Mouse (Mus musculus) CH12.LX (cell line): Measurements from ENCODE around the gene Ostm1. TPM values are rescaled to one million over a fixed set of nuclear protein-coding genes. Genes with fewer than 3 reads are reported as not detected.

Experiments used
- DNase-seq: peaks from one replicate; pipeline ENCODE4 v3.0.0-alpha.2; 2013; ENCODE audit errors: extremely low read depth
- H3K27ac ChIP-seq: 2 replicates; pipeline ENCODE4 v1.5.1; 2012; ENCODE audit warnings: low read depth, mild to moderate bottlenecking, control low read depth, moderate library complexity; ENCODE audit not compliant: insufficient read depth
- H3K27me3 ChIP-seq: replicated peaks from 2 replicates; pipeline ENCODE3; 2012; ENCODE audit warnings: inconsistent platforms
- H3K36me3 ChIP-seq, 2 experiments: replicated peaks in 1 of 2; 2 replicates each; pipeline versions ENCODE3 to v1.6.1; 2012; ENCODE audit warnings: inconsistent platforms in 1 of 2, low read length in 1 of 2, mild to moderate bottlenecking in 1 of 2, mixed read lengths in 1 of 2, moderate library complexity in 1 of 2; ENCODE audit not compliant: control insufficient read depth in 1 of 2, insufficient read depth in 1 of 2
- H3K4me1 ChIP-seq, 2 experiments: 2 replicates each; pipeline ENCODE4 v1.6.1; 2012; ENCODE audit warnings: inconsistent platforms in 1 of 2, moderate library complexity in 1 of 2; ENCODE audit not compliant: insufficient read depth in 2 of 2, control insufficient read depth in 1 of 2
- H3K4me2 ChIP-seq: 2 replicates; pipeline ENCODE4 v1.6.1; 2012; ENCODE audit warnings: low read depth, mild to moderate bottlenecking, control low read depth; ENCODE audit not compliant: poor library complexity, insufficient read depth, severe bottlenecking
- H3K4me3 ChIP-seq, 3 experiments: fragments of 150-350 bp in 1 of 3; sonication (generic) in 1 of 3; replicated peaks in 1 of 3; 2 replicates each; pipeline versions ENCODE3 to v1.5.1; 2011 to 2012; ENCODE audit warnings: low read depth in 2 of 3, low read length in 2 of 3, mild to moderate bottlenecking in 2 of 3, moderate library complexity in 2 of 3, control low read depth in 1 of 3, improper control_type of control experiment in 1 of 3, inconsistent platforms in 1 of 3, mixed read lengths in 1 of 3; ENCODE audit not compliant: poor library complexity in 1 of 3
- H3K79me2 ChIP-seq: replicated peaks from 2 replicates; pipeline ENCODE4 v1.6.1; 2012; ENCODE audit warnings: mild to moderate bottlenecking, moderate library complexity; ENCODE audit not compliant: control insufficient read depth, poor library complexity, insufficient read depth, severe bottlenecking; ENCODE audit errors: extremely low read depth
- H3K9ac ChIP-seq: 2 replicates; pipeline ENCODE4 v1.6.1; 2012; ENCODE audit warnings: low read depth, mild to moderate bottlenecking, control low read depth, moderate library complexity; ENCODE audit not compliant: insufficient read depth
- H3K9me3 ChIP-seq: replicated peaks from 2 replicates; pipeline ENCODE3; 2012; ENCODE audit warnings: low read length, inconsistent platforms, mixed read lengths
- BHLHE40 ChIP-seq: IDR thresholded peaks from 2 replicates; pipeline ENCODE4 v1.6.1; 2011; ENCODE audit warnings: mild to moderate bottlenecking, low read depth, low read length, improper control_type of control experiment
- CHD2 ChIP-seq: IDR thresholded peaks from 2 replicates; pipeline ENCODE4 v1.6.1; 2011; ENCODE audit warnings: low read length, improper control_type of control experiment
- JUN ChIP-seq: IDR thresholded peaks from 2 replicates; pipeline ENCODE4 v1.6.1; 2011; ENCODE audit warnings: low read depth, mild to moderate bottlenecking, low read length, improper control_type of control experiment, moderate library complexity; ENCODE audit not compliant: insufficient read depth
- JUND ChIP-seq: conservative IDR thresholded peaks from 2 replicates; pipeline ENCODE4 v1.6.1; 2011; ENCODE audit warnings: low read depth, low read length, improper control_type of control experiment
- MAFK ChIP-seq: IDR thresholded peaks from 2 replicates; pipeline ENCODE4 v1.6.1; 2011; ENCODE audit warnings: low read length, improper control_type of control experiment; ENCODE audit not compliant: insufficient replicate concordance
- NELFE ChIP-seq: IDR thresholded peaks from 2 replicates; pipeline ENCODE4 v1.6.1; 2011; ENCODE audit warnings: low read depth, low read length, improper control_type of control experiment
- NRF1 ChIP-seq: IDR thresholded peaks from 2 replicates; pipeline ENCODE4 v1.6.1; 2014; ENCODE audit warnings: low read depth, mild to moderate bottlenecking, inconsistent platforms, low read length, improper control_type of control experiment, moderate library complexity
- TBP ChIP-seq: conservative IDR thresholded peaks from 2 replicates; pipeline ENCODE4 v1.6.1; 2011; ENCODE audit warnings: low read depth, low read length, improper control_type of control experiment
- TCF12 ChIP-seq: IDR thresholded peaks from 2 replicates; pipeline ENCODE4 v1.6.1; 2014; ENCODE audit warnings: low read depth, mild to moderate bottlenecking, inconsistent platforms, low read length, improper control_type of control experiment
- UBTF ChIP-seq: IDR thresholded peaks from 2 replicates; pipeline ENCODE4 v1.6.1; 2012; ENCODE audit warnings: low read depth, mild to moderate bottlenecking, inconsistent platforms, low read length, improper control_type of control experiment, moderate library complexity
- USF1 ChIP-seq: IDR thresholded peaks from 2 replicates; pipeline ENCODE4 v1.6.1; 2014; ENCODE audit warnings: low read depth, mild to moderate bottlenecking, inconsistent platforms, low read length, improper control_type of control experiment
- ZNF384 ChIP-seq: IDR thresholded peaks from 2 replicates; pipeline ENCODE4 v1.6.1; 2012; ENCODE audit warnings: low read depth, low read length, improper control_type of control experiment, inconsistent platforms
- dilution Hi-C: fragments of 300-500 bp; cut with MboI; formaldehyde crosslinking; loops from 2 replicates; pipeline ENCODE4 v1.14.3; 2020; ENCODE audit warnings: low sequenced_read_pairs; ENCODE audit not compliant: extremely low pct_unique_long_range_greater_than_20kb, extremely low pct_ligation_motif_present
- in situ Hi-C: fragments of 300-500 bp; cut with MboI; formaldehyde crosslinking; loops from 3 replicates; pipeline ENCODE4 v1.14.3; 2019; ENCODE audit warnings: low sequenced_read_pairs, low pct_ligation_motif_present, low pct_unique_long_range_greater_than_20kb, mixed read lengths
- polyA plus RNA-seq: library from polyadenylated mRNA; unstranded; fragments of >175 nt; gene quantifications from 2 replicates; pipeline ENCODE4 v1.2.1, GENCODE M21; 2012; ENCODE audit warnings: low read depth; ENCODE audit not compliant: insufficient read length
- total RNA-seq, 2 experiments: library from RNA; depleted of rRNA; stranded (reverse); fragments of 300-350 nt in 1 of 2; fragments of >200 nt in 1 of 2; gene quantifications; 2 replicates each; pipeline ENCODE4 v1.2.3; 2012 to 2014

The Ostm1 gene
- total and polyA plus RNA-seq, 3 experiments = 19.4 to 30.2 (median 19.4) TPM

DNA sequence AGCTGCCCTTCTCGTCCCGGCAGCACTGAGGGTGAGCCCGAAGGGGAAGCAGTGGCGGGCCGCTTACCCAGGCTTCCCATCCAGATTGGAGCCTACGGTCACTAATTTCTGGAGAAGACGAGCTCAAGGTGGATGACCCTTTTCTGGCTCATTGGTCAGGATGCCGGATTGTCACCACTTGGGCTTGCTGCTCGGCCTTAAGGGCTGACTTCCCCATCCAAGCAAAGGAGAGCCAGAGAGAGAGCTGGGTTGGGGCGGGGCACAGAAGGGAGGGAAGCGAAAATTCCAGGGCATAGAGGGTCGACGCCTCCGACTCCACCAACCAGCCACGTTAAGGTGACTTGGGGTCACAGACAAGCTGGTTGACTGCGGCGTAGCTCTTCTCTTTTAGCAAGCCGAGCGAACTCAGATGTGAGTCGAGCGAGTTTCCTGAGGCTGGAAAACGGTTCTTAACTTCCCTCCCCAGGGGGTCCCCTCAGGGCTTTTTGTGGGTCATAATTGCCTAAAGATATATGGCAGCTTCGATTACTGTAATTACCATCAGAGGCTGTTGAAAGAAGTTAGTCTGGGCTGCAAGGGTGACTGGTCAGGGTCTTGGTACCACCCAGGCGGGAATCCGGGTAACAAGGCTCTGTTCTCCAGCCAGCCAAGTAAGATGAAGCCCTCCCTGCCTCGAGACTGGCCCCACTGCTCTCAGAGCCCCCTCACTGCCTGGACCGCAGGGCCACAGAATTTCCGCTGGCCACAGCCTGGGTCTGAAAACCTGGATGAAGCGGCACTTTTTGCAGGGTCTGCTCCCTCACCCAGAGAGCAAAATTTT, 3.3 kb upstream of the Ostm1 start:
- H3K9ac ChIP-seq = no peak overlapping the region
- no peak for DNase-seq
- H3K4me3 ChIP-seq = no peak overlapping the region
- dilution Hi-C loops = no loop called here
- H3K4me1 ChIP-seq = no peaks in the 10 kb centered on the region
- H3K27me3 ChIP-seq = no peaks in the 10 kb centered on the region
- no peak overlapping the region for H3K27ac ChIP-seq
- TF ChIP-seq ZNF384 (no peak), UBTF (no peak), TCF12 (no peak), TBP (no peak), JUND (no peak), USF1 (no peak), NRF1 (no peak)
- TF ChIP-seq, all 38 proteins: peak for 0
- H3K4me2 ChIP-seq = no peak overlapping the region
- no peaks in the 10 kb centered on the region for H3K36me3 ChIP-seq
- peaks cover 24% of the 10 kb centered on the region for H3K9me3 ChIP-seq
- H3K79me2 ChIP-seq = no peaks in the 10 kb centered on the region
- in situ Hi-C loops = no loop called here

GRCm38 (mm10) chr10:42580951-42581277, 2.7 kb upstream of the Ostm1 start:
- H3K4me3 ChIP-seq = no peak overlapping the region
- no peaks in the 10 kb centered on the region for H3K27me3 ChIP-seq
- TF ChIP-seq BHLHE40 = no peak
- TF ChIP-seq MAFK = no peak
- no peak for TF ChIP-seq JUND
- TF ChIP-seq CHD2 = no peak
- TF ChIP-seq NELFE = no peak
- no peaks in the 10 kb centered on the region for H3K36me3 ChIP-seq
- no peak overlapping the region for H3K4me2 ChIP-seq
- in situ Hi-C loops (no loop called here), dilution Hi-C loops (no loop called here)
- no peaks in the 10 kb centered on the region for H3K4me1 ChIP-seq
- peaks cover 24% of the 10 kb centered on the region for H3K9me3 ChIP-seq
- no peak overlapping the region for H3K9ac ChIP-seq
- H3K27ac ChIP-seq = no peak overlapping the region
- no peak for DNase-seq
- H3K79me2 ChIP-seq = no peaks in the 10 kb centered on the region

- no peak overlapping the region for H3K27ac ChIP-seq
- no peaks in the 10 kb centered on the region for H3K27me3 ChIP-seq
- dilution Hi-C loops (no loop called here), in situ Hi-C loops (no loop called here)
- H3K4me1 ChIP-seq = no peaks in the 10 kb centered on the region
- no peak overlapping the region for H3K4me3 ChIP-seq
- TF ChIP-seq JUN = no peak
- no peak overlapping the region for H3K9ac ChIP-seq
- no peaks in the 10 kb centered on the region for H3K79me2 ChIP-seq
- H3K9me3 ChIP-seq = peaks cover 24% of the 10 kb centered on the region
- no peak for DNase-seq
- H3K4me2 ChIP-seq = no peak overlapping the region
- H3K36me3 ChIP-seq = no peaks in the 10 kb centered on the region
Observed at GRCm38 (mm10) chr10:42581694-42582565, 1.7 kb upstream of the Ostm1 start.
